Mouse (Mus musculus): ENCODE measurements at regions not wholly inside any gene's neighbourhood (a gene's known extent, or its start where the extent isn't known, plus 50 kb on each side); places are given as distances from the start of the nearest gene placed in this dataset.

GRCm38 (mm10) chr13:44077022-44077421 is 292.4 kb downstream of the Cd83 start:
- DNase-seq (ENCODE audit: low spot score in 2 of 2) = no peak

DNA sequence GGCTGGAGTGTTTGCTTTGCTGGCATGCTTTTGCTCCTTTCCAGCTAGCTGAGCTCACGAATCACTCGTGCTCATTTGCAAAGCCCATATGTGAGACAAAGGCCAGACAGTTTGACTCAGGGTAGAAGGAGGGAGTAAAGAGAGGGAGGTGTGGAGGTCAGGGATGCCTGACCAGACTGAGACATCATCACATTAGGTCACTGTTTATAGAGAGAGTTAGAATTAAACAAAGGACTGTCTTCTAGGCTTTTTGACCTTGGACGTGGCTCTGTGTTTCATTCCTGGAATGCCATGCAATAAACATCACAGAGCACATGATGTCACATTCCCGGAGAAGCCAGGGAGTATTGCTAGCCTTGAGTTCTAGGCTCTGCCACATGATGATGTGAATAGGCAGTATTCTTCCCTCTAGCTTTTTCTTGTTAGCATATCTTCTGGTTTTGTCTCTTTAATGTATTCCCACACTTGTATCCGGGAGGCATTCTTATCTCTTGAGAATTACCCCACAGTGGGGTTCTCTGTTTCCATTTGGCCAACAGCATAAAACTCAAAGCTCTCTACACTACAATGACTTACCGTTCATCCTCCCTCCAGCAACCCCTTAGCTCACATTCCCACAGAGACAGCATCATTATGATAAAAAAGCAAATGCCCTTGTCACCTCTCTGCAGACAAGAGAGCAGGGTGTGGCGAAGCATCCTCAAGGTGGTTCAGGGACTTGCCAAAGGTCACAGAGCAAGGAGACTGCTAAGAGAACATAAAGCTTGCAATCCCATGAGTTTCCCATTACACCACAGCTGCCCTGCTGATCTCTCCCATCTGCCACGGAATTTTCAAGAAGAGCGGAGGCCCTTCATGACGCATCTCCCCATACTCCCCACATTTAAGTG is 301.3 kb downstream of the Cd83 start:
- DNase-seq (ENCODE audit: low spot score in 2 of 2) = no peak

DNA sequence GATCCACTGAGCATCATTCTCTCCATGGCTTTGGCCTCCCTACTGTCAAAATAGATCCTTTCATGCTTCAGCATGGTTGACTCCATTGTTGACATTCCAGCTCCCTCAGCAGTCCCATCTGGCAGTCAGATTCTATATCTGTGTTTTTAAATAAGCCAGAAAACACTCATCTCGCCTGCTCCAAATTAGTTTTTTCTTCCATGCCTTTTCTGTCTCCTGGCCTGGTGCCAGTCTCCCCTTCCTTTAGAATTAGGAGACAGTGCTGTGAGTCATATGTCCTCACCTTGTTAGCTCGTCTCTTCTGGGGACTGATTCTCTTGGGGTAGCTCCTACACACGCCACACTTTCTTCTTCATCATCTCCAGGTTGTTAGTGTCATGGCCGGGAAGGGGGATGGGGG is 302.2 kb downstream of the Cd83 start:
- DNase-seq (ENCODE audit: low spot score in 2 of 2) = peak; percentile 72 to 77

- DNase-seq (ENCODE audit: low spot score in 2 of 2) = no peak
Observed at GRCm38 (mm10) chr13:44097141-44097540, 312.6 kb downstream of the Cd83 start.

DNA sequence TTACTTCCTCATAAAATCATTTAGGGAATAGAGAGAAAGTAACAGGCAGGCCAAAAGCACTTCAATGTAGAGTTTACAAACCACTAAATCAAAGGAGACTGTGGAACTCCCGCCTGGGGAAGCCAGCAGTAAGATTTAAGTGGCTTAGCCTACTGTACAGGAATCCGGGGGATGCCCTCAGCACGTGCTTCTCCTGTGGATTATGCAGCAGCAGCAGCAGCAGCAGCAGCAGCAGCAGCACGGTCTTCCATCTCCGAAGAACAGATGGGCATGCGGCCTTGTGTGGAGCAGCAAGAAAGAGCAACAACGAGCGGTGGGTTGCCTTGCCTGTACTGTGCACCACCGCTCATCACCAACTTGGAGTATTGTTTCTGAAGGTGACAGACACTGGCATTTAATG is 314.9 kb downstream of the Cd83 start:
- no peak for DNase-seq (ENCODE audit: low spot score in 2 of 2)

GRCm38 (mm10) chr13:44100125-44101067 is 315.8 kb downstream of the Cd83 start:
- peak; percentile 45 to 50 for DNase-seq (ENCODE audit: low spot score in 2 of 2)

DNA sequence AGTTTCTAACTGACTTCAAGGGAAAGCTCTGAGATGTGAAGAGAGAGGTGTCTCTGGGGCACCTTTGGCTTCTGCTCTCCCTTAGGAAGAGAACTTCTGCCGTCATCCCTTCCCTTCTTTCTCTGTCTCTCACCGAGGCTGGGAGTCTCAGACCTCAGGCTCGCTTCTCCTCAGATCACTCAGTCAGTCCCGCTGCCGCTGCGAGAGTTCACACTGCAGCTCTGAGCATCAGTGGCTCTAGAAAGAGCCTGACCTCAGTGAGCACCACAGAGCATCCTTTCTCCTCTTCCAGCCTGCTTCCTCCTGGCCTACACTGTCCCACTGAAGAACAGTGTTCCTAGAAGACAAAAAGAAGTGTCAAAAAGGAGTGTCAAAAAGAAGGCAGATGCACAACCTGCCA is 316.6 kb downstream of the Cd83 start:
- DNase-seq (ENCODE audit: low spot score in 2 of 2) = no peak

DNA sequence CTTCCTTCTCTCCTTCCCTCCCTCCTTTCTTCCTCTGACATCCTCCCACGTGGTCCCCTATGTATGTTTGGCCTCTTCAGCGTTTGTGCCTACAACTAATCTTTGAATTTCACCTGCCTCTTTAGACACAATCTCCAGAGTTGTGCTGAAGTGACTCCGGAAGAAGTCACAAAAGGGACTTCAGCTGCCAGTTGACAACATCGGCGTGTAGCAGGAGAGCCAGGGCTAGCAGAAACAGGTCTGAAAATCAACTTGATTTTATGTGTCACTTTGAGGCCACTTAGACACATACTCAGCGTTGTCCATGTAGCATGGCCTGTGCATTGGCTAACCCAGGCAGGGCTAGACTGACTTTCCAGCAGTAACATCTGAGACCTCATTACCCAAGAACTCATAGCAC is 317.2 kb downstream of the Cd83 start:
- DNase-seq (ENCODE audit: low spot score in 2 of 2) = no peak

DNA sequence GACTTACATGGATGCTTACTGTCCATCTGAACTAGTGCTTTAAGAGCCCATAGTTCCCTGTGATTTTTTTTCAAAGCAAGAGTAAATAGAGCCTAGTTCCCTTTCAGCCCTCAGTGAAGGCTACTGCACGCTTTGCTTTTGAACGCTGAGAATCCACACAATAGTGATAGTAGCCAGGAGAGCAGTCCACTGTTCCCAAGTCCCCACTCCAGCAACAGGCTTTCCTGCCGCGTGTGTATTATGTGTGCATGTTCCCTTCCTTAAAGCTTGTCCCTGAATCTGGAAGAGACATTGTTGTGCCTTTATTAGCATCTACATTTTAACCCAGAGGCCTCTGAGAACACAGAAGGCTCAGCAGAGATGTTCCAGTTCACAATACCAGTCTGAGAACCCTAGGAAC is 317.7 kb downstream of the Cd83 start:
- DNase-seq (ENCODE audit: low spot score in 2 of 2) = no peak

DNA sequence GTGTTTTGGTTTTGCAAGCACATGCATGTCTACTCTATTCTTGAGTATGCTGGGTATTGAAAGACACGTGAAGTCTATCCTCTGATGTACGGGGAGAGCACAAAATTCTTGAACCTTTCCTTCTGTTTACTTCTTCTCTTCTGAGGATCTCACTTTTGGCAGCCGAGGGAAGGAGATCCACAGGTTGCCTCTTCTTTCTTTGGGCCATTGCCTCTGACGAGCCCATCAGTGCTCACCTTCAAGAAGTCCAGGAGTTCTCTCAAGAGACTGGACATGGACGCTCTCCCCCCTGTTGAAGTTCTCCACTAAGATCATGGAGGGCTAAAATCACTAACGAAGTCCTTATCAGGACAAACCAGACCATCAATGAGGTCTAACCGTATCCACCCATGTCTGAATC is 318.8 kb downstream of the Cd83 start:
- DNase-seq (ENCODE audit: low spot score in 2 of 2) = no peak

DNA sequence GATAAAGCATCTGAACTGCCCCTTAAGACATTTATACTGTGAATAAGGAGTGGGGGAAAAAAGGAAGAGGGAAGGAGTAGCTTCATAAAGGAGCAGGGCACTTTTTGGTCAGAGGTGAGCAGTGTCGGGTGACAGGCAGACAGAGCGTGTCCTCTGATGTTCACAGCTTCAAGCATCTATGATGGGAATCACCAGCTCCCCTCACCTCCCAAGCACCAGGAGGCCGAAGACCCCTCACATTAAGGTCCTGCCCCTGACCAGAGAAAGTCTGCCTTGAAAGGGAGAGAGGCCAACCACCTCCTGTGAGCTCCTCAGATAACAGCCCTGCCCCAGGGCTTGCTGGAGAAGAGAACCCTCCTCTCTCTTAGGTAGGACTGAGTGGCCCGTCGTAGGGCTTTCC is 320.6 kb downstream of the Cd83 start:
- DNase-seq (ENCODE audit: low spot score in 2 of 2) = no peak

- no peak for DNase-seq (ENCODE audit: low spot score in 2 of 2)
Observed at GRCm38 (mm10) chr13:44108695-44109094, 324.1 kb downstream of the Cd83 start.

DNA sequence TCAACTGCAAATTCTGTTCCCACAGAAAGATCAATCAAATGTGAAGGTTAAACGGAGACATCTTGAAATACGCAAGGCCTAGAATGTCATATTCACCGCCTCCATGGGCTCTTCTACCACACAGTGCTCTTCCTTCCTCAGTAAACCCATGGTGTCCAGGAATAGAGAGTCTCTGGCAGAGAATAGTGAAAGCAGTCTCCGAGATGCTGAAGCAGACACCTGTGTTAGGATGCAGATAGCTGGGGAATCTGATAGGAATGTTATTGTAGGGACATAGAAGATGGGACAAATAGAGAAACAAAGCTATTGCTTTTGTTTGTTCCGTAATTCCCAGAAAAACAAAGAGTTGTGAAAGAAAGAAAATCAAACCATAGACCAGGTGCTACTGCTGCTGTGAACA is 328.5 kb downstream of the Cd83 start:
- DNase-seq (ENCODE audit: low spot score in 2 of 2) = no peak

- no peak for DNase-seq (ENCODE audit: low spot score in 2 of 2)
Observed at GRCm38 (mm10) chr13:44114856-44115255, 330.3 kb downstream of the Cd83 start.

DNA sequence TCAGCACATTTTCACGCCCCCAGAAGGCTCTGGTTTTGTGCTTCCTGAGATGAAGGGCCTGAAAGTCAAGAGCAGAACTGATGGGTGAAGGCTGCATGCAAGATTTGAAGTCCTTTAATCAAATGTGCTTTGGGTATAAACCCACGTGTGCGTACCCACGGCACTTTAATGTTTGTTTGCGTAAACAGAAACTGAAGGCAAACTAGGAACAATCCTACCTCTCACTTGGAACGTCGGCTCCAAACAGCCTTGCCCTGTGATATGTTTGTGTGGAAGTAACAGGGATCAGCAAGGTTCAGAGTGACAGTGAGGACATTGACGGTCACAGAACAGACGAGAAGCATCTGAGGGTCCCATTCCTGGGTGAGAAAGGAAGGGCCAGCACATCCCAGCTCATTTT is 333.3 kb downstream of the Cd83 start:
- no peak for DNase-seq (ENCODE audit: low spot score in 2 of 2)

DNA sequence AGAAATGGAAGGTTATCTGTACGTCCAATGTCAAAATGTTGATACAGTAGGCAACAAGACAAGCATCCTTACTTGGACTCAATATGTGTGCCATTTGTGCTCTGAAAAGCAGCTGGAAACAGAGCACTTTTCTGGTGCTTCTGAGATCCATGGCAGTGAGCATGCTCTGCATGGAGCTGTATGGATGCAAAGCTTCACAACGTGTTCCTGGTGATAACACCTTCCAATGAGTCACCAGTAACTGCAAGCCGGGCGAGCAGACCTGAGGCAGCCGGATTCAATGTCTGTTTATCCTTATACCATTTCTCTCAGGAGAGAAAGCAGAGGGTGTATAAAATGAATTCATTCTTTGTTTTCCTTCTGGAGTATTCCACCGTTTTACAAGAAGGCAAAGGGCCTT is 334.3 kb downstream of the Cd83 start:
- peak in 1 of 2 experiments; percentile 14 for DNase-seq (ENCODE audit: low spot score in 2 of 2)

DNA sequence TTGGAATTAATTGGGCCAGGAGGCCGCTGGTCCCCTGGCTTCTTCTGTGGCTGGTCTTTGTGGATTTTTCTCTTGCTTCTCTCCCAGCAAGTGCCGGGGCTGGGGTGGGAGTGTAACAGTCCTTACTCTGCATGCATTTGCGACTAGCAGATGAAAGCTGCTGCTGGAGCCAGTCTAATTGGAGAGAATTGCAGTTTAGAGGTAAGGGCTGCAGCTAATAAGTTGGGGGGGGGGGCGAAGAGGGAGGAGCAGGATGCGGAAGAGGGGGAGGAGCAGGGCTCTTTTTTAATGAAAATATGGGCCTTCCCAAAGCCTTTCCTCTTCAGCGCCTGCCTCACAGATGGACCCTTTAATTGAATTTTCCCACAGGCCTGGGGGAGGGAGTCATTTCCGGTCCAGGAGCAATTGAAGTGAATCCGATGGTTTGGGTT is 336.7 kb downstream of the Cd83 start:
- no peak for DNase-seq (ENCODE audit: low spot score in 2 of 2)

- DNase-seq (ENCODE audit: low spot score in 2 of 2) = no peak
Observed at GRCm38 (mm10) chr13:44121932-44122331, 337.4 kb downstream of the Cd83 start.

DNA sequence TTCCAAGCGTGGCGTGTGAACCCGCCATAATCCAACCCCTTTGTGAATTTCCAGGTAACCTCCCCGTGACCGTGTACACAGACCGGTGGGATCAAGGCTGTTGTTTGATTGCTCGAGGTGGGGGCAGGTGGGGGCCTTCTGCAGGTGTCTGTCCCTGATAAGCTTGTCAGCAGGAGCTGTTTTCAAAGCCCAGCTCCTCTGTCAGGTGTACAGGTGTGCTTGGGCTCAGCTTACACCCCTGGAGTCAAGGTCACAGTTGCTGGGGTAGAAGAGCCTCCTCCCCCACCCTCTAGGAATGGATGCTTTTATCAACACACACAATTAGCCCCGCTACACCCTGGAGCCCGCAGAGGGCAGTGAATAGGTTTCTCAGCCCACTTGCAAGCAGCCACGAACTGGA is 341.6 kb downstream of the Cd83 start:
- DNase-seq (ENCODE audit: low spot score in 2 of 2) = no peak

DNA sequence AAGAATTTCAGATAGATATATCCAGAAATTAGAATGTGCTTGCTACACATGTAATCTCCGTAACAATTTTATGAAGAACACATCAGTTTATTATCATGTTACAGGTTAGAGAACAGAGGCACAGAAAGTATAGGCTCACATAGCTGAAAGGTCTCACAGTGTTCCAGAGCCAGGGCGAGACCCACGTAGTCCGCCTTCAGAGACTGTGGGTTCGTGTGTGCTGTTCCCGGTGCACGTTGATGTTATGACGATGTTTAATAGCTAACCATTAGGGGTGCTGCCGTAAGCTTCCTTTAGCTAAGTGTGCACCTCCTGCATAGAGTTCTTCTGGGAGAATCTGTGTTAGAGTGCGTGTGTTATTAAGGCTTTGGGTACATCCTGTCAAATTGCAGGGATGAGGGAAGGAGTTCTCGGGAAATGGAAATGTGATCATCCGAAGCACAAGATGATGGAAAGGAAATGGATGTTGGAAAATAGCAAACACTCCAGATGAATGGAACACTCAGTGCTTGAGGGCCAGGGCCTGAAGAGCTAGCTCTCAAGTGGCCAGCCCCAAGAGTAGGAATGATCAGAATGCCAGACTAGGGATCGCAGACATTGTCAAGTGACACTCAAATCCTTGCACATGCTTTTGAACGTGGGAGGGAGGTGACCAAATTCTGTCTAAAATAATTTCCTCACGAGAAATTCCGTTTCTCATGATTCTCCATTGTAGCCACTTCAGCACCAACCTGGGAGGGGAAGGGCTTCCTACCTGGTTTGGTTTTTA is 344.1 kb downstream of the Cd83 start:
- DNase-seq (ENCODE audit: low spot score in 2 of 2) = no peak

DNA sequence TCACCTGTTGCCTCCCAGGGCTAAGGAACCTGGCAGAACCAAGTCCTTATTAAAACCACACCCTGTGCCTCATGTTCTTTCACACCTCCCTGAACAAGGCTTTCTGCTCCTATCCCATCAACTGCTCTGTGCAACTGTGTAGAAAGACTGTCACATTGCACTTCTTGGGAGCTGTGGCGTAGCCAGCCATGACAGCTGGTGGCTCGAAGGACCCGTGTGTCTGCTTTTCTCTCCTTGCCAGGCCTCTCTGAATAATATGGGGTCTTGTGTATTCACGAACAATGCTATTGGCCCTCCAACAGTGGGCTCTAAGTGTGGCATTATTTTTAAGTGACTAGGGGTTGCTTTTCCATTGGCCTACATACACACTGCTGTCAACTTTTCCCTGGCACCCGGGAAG is 347.3 kb downstream of the Cd83 start:
- DNase-seq (ENCODE audit: low spot score in 2 of 2) = no peak

- DNase-seq (ENCODE audit: low spot score in 2 of 2) = no peak
Observed at GRCm38 (mm10) chr13:44132510-44132909, 347.9 kb downstream of the Cd83 start.
